Mouse (Mus musculus): ENCODE measurements around the gene Pacrg. TPM values are rescaled to one million over a fixed set of nuclear protein-coding genes. Genes with fewer than 3 reads are reported as not detected.

The Pacrg gene
- polyA plus RNA-seq, 1 experiment from 2014 or later, result 1.2 TPM

DNA sequence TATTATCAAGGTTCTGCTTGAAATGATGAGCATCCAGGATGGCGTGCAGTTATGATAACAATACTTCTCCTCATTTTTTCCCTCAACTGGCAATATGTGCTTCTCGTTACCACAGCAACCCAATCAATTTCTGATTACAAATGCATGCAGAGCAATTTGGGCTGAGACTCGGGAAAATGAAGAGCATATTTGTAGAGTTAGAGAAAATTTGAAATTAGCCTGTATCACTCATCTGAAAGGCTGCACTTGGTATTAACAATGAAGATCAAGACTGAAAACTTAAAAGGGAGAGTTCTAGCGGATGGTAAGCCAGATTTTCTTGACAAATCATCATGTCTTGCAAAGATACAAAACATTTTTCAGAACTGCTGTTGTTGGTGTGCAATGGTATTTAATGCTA lies 21.1 kb downstream of the Pacrg start:
- H3K27me3 ChIP-seq (ENCODE audit: control insufficient read depth, insufficient read depth, low read length), result no peaks in the 10 kb centered on the region
- no peak overlapping the region for H3K4me3 ChIP-seq (ENCODE audit: control insufficient read depth in 1 of 2, insufficient read depth in 1 of 2, low read depth in 1 of 2, low read length in 2 of 2)
- no peak overlapping the region for H3K4me2 ChIP-seq (ENCODE audit: low read length)
- H3K9me3 ChIP-seq (ENCODE audit: control insufficient read depth, low read length), result no peaks in the 10 kb centered on the region
- no peak overlapping the region for H3K27ac ChIP-seq (replicated peaks in 1 of 2; ENCODE audit: control insufficient read depth in 1 of 2, insufficient read depth in 1 of 2, low read depth in 2 of 2, low read length in 2 of 2)
- no peaks in the 10 kb centered on the region for H3K4me1 ChIP-seq (ENCODE audit: control insufficient read depth in 2 of 2, insufficient read depth in 2 of 2, low read length in 2 of 2)
- no peak for ATAC-seq (ENCODE audit: insufficient number of reproducible peaks, insufficient read depth, low FRiP score, low read depth)
- no peaks in the 10 kb centered on the region for H3K36me3 ChIP-seq (ENCODE audit: control insufficient read depth, insufficient read depth, low read length)
- no peak overlapping the region for H3K9ac ChIP-seq (ENCODE audit: low read length)
- WGBS, result 73% methylated on average over 4 of the region's 4 CpGs

DNA sequence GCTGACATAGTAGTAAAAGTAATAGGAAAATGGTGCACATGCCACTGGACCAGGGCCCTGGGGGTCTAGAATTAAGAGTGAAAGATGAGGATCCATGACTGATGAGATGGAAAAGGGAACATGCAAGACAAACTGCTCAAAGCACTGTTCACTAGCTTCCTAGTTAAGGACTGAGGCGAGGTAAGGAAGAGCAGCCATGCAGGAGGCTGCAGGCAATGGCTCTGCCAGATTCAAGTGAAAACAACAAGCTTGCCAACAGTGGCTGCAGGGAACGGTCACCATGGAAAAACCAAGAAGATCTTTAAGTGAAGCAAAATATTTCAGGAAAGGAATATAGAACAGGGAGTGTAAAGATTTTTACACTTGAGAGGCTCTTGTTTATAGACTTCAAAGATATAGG lies 31.5 kb downstream of the Pacrg start:
- no peak overlapping the region for H3K4me3 ChIP-seq (ENCODE audit: control insufficient read depth in 1 of 2, insufficient read depth in 1 of 2, low read depth in 1 of 2, low read length in 2 of 2)
- H3K9ac ChIP-seq (ENCODE audit: low read length), result no peak overlapping the region
- no peak overlapping the region for H3K4me2 ChIP-seq (ENCODE audit: low read length)
- ATAC-seq (ENCODE audit: insufficient number of reproducible peaks, insufficient read depth, low FRiP score, low read depth), result no peak
- no peaks in the 10 kb centered on the region for H3K4me1 ChIP-seq (ENCODE audit: control insufficient read depth in 2 of 2, insufficient read depth in 2 of 2, low read length in 2 of 2)
- H3K27ac ChIP-seq (replicated peaks in 1 of 2; ENCODE audit: control insufficient read depth in 1 of 2, insufficient read depth in 1 of 2, low read depth in 2 of 2, low read length in 2 of 2), result no peak overlapping the region
- WGBS, result 66% methylated on average over 2 of the region's 2 CpGs
- no peaks in the 10 kb centered on the region for H3K9me3 ChIP-seq (ENCODE audit: control insufficient read depth, low read length)
- H3K27me3 ChIP-seq (ENCODE audit: control insufficient read depth, insufficient read depth, low read length), result no peaks in the 10 kb centered on the region
- H3K36me3 ChIP-seq (ENCODE audit: control insufficient read depth, insufficient read depth, low read length), result no peaks in the 10 kb centered on the region

DNA sequence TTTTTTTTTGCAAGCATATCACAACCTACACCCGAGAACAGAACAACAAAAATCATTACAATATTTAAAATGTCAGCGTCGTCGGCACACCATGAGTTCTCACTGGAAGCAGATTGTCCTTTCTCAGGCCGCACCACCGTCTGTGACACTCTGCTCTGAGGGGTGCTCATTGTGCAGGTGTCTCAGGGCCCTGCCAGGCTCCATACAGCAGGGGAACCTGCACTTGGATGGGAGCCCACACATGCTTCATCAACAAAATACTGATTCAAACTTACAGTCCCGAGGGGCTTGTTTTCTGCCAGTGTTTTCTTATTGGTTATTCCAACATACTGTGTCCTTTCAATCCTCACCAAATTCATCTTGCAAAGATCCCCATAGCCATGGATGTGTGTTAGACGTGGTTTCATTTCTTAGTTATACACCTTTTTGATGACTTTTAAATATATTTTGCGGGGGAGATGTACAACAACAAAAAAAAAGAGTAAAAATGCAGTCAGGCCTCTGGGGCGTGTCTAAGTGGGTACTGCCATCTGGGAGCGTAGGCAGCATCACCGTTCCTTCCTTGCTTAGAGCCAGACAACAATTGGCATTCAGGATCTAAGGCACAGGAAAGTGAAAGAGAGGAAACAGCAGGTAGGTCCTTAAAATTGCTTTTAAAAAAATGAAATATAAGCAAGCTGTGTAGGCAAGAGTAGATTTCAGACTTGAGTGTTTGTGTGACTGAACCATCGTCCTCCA lies 32.7 kb downstream of the Pacrg start:
- Histone ChIP-seq H3K27me3 (ENCODE audit: control insufficient read depth, insufficient read depth, low read length) (no peaks in the 10 kb centered on the region), H3K27ac (replicated peaks in 1 of 2; ENCODE audit: control insufficient read depth in 1 of 2, insufficient read depth in 1 of 2, low read depth in 2 of 2, low read length in 2 of 2) (no peak overlapping the region), H3K9me3 (ENCODE audit: control insufficient read depth, low read length) (no peaks in the 10 kb centered on the region), H3K4me1 (ENCODE audit: control insufficient read depth in 2 of 2, insufficient read depth in 2 of 2, low read length in 2 of 2) (no peaks in the 10 kb centered on the region), H3K4me3 (ENCODE audit: control insufficient read depth in 1 of 2, insufficient read depth in 1 of 2, low read depth in 1 of 2, low read length in 2 of 2) (no peak overlapping the region), H3K9ac (ENCODE audit: low read length) (no peak overlapping the region), H3K36me3 (ENCODE audit: control insufficient read depth, insufficient read depth, low read length) (no peaks in the 10 kb centered on the region), H3K4me2 (ENCODE audit: low read length) (no peak overlapping the region)
- WGBS, result 87% methylated on average over 13 of the region's 13 CpGs
- ATAC-seq (ENCODE audit: insufficient number of reproducible peaks, insufficient read depth, low FRiP score, low read depth), result no peak

DNA sequence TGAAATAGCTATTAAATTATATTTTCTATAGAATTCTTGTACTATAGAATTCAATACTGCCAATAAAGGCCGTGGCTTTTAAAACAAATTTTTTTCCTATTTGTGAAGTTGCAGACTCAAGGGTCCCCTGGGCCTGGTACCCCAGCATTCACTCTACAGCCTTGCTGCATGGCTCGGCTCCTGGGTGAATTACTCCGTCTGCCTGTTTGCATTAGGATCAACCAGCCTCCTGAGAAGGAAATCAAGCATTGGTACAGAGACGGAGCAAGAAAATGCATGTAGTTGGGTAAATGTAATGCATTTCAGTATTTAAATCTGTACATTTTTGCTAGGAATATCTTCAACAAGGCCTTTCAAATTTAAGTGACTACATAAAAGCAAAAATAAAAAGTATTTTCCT lies 33.4 kb downstream of the Pacrg start:
- H3K4me3 ChIP-seq (ENCODE audit: control insufficient read depth in 1 of 2, insufficient read depth in 1 of 2, low read depth in 1 of 2, low read length in 2 of 2), result no peak overlapping the region
- no peak overlapping the region for H3K27ac ChIP-seq (replicated peaks in 1 of 2; ENCODE audit: control insufficient read depth in 1 of 2, insufficient read depth in 1 of 2, low read depth in 2 of 2, low read length in 2 of 2)
- no peaks in the 10 kb centered on the region for H3K36me3 ChIP-seq (ENCODE audit: control insufficient read depth, insufficient read depth, low read length)
- H3K9ac ChIP-seq (ENCODE audit: low read length), result no peak overlapping the region
- H3K9me3 ChIP-seq (ENCODE audit: control insufficient read depth, low read length), result no peaks in the 10 kb centered on the region
- WGBS, result 88% methylated on average over 4 of the region's 4 CpGs
- no peaks in the 10 kb centered on the region for H3K27me3 ChIP-seq (ENCODE audit: control insufficient read depth, insufficient read depth, low read length)
- H3K4me1 ChIP-seq (ENCODE audit: control insufficient read depth in 2 of 2, insufficient read depth in 2 of 2, low read length in 2 of 2), result no peaks in the 10 kb centered on the region
- no peak for ATAC-seq (ENCODE audit: insufficient number of reproducible peaks, insufficient read depth, low FRiP score, low read depth)
- H3K4me2 ChIP-seq (ENCODE audit: low read length), result no peak overlapping the region

DNA sequence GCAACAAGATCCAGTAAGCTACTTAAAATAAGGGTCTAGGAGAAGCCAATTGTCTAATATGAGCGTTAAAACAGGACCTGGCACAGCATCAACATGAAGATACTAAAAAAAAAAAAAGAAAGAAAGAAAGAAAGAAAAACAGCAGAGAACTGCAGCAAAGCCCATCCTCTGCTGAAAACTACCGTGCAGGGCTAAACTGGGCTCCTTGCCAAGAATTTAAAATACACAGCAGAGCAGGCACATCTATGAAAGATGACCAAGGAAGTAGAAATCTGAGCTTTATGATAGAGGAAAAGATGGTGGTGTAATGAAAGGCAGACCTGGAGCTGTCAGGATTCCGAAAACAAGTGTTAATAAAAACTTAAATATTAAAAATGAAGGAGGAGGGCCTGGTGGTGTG lies 48.5 kb downstream of the Pacrg start:
- peak overlapping the region in 1 of 2 experiments; percentile 27; a peak in 1 of 4 replicates for H3K27ac ChIP-seq (replicated peaks in 1 of 2; ENCODE audit: control insufficient read depth in 1 of 2, insufficient read depth in 1 of 2, low read depth in 2 of 2, low read length in 2 of 2)
- ATAC-seq (ENCODE audit: insufficient number of reproducible peaks, insufficient read depth, low FRiP score, low read depth), result no peak
- H3K9ac ChIP-seq (ENCODE audit: low read length), result no peak overlapping the region
- 23% methylated on average over 3 of the region's 3 CpGs for WGBS
- H3K9me3 ChIP-seq (ENCODE audit: control insufficient read depth, low read length), result no peaks in the 10 kb centered on the region
- H3K4me2 ChIP-seq (ENCODE audit: low read length), result peak overlapping the region; percentile 32; the same call in 1 of the 2 replicates
- no peaks in the 10 kb centered on the region for H3K36me3 ChIP-seq (ENCODE audit: control insufficient read depth, insufficient read depth, low read length)
- H3K4me1 ChIP-seq (ENCODE audit: control insufficient read depth in 2 of 2, insufficient read depth in 2 of 2, low read length in 2 of 2), result peaks cover 2 to 17% of the 10 kb centered on the region in 2 experiments; a peak in 3 of 4 replicates
- no peak overlapping the region for H3K4me3 ChIP-seq (ENCODE audit: control insufficient read depth in 1 of 2, insufficient read depth in 1 of 2, low read depth in 1 of 2, low read length in 2 of 2)
- no peaks in the 10 kb centered on the region for H3K27me3 ChIP-seq (ENCODE audit: control insufficient read depth, insufficient read depth, low read length)

DNA sequence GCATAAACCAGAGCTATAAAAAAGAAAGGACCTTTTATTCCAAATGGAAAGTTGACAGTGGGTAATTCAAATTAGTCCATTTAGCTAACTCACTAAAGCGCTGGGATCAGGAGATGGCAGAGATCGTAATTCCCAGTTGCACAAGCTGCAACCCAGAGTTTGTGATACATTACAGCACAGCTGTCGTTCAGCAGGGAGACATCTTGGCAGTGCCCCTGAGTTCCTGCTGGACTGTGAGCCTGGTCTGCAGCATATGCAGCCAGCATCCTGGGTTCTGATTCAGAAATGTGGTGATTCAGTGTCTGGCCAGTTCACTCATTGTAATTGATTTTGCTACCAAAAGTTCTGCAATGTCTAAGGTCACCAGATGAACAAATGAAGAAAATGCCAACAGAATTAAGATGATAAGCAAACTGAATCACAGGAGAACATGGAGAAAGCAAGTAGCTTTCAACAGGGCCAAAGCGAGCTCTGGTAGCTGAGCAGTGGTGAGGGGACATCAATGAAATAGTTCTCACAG lies 55.6 kb downstream of the Pacrg start:
- Histone ChIP-seq H3K4me2 (ENCODE audit: low read length) (no peak overlapping the region), H3K27me3 (ENCODE audit: control insufficient read depth, insufficient read depth, low read length) (no peaks in the 10 kb centered on the region), H3K4me1 (ENCODE audit: control insufficient read depth in 2 of 2, insufficient read depth in 2 of 2, low read length in 2 of 2) (peaks cover 0 to 5% of the 10 kb centered on the region in 2 experiments; a peak in 2 of 4 replicates), H3K36me3 (ENCODE audit: control insufficient read depth, insufficient read depth, low read length) (no peaks in the 10 kb centered on the region), H3K4me3 (ENCODE audit: control insufficient read depth in 1 of 2, insufficient read depth in 1 of 2, low read depth in 1 of 2, low read length in 2 of 2) (no peak overlapping the region), H3K9me3 (ENCODE audit: control insufficient read depth, low read length) (no peaks in the 10 kb centered on the region), H3K9ac (ENCODE audit: low read length) (no peak overlapping the region), H3K27ac (replicated peaks in 1 of 2; ENCODE audit: control insufficient read depth in 1 of 2, insufficient read depth in 1 of 2, low read depth in 2 of 2, low read length in 2 of 2) (no peak overlapping the region)
- no peak for ATAC-seq (ENCODE audit: insufficient number of reproducible peaks, insufficient read depth, low FRiP score, low read depth)
- WGBS, result 78% methylated on average over 4 of the region's 4 CpGs

DNA sequence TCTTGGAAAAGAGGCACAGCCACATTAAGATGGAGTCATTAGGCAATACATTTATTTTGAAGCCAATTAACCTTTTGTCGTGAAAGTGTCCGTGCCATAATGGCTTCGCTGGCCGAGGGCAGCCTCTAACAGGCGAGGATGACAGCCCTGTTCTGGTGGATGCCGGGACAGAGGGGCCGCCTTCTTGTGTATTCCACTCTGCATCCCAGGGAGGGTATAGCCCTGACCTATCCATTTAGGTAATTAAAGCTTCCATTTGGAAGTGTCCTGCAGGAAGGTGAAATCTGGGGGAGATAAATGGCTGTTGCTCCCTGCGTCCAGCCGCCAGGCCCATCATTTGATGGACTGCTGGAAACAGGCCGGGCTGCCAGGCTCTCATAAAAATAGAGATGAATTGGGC lies 63.6 kb downstream of the Pacrg start:
- H3K9ac ChIP-seq (ENCODE audit: low read length), result no peak overlapping the region
- no peaks in the 10 kb centered on the region for H3K4me1 ChIP-seq (ENCODE audit: control insufficient read depth in 2 of 2, insufficient read depth in 2 of 2, low read length in 2 of 2)
- no peaks in the 10 kb centered on the region for H3K36me3 ChIP-seq (ENCODE audit: control insufficient read depth, insufficient read depth, low read length)
- H3K27me3 ChIP-seq (ENCODE audit: control insufficient read depth, insufficient read depth, low read length), result no peaks in the 10 kb centered on the region
- 51% methylated on average over 10 of the region's 10 CpGs for WGBS
- H3K9me3 ChIP-seq (ENCODE audit: control insufficient read depth, low read length), result no peaks in the 10 kb centered on the region
- no peak for ATAC-seq (ENCODE audit: insufficient number of reproducible peaks, insufficient read depth, low FRiP score, low read depth)
- H3K27ac ChIP-seq (replicated peaks in 1 of 2; ENCODE audit: control insufficient read depth in 1 of 2, insufficient read depth in 1 of 2, low read depth in 2 of 2, low read length in 2 of 2), result no peak overlapping the region
- no peak overlapping the region for H3K4me2 ChIP-seq (ENCODE audit: low read length)
- H3K4me3 ChIP-seq (ENCODE audit: control insufficient read depth in 1 of 2, insufficient read depth in 1 of 2, low read depth in 1 of 2, low read length in 2 of 2), result no peak overlapping the region

DNA sequence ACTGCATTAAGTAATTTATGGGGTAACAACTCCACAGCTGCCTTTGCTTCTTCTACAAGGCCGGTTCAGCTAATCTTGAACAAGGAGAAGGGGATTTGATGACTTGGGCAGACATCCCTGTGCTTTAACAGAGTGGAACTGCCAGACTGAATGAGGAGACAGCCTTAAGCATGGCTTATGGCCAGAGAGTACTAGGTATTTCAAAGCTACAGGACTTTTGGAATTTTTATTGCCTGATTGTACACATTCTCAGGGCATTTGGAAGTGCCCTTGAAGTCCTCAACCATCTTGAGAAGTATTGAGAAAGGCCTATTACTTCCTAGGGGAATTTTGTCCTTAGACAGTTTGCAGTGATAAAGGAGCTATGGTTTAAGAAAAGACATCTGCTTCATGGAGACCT lies 65.6 kb downstream of the Pacrg start:
- no peak overlapping the region for H3K27ac ChIP-seq (replicated peaks in 1 of 2; ENCODE audit: control insufficient read depth in 1 of 2, insufficient read depth in 1 of 2, low read depth in 2 of 2, low read length in 2 of 2)
- no peaks in the 10 kb centered on the region for H3K36me3 ChIP-seq (ENCODE audit: control insufficient read depth, insufficient read depth, low read length)
- no peak overlapping the region for H3K4me3 ChIP-seq (ENCODE audit: control insufficient read depth in 1 of 2, insufficient read depth in 1 of 2, low read depth in 1 of 2, low read length in 2 of 2)
- H3K9me3 ChIP-seq (ENCODE audit: control insufficient read depth, low read length), result no peaks in the 10 kb centered on the region
- H3K27me3 ChIP-seq (ENCODE audit: control insufficient read depth, insufficient read depth, low read length), result no peaks in the 10 kb centered on the region
- 58% methylated on average over 1 of the region's 1 CpGs for WGBS
- no peak for ATAC-seq (ENCODE audit: insufficient number of reproducible peaks, insufficient read depth, low FRiP score, low read depth)
- H3K4me1 ChIP-seq (ENCODE audit: control insufficient read depth in 2 of 2, insufficient read depth in 2 of 2, low read length in 2 of 2), result no peaks in the 10 kb centered on the region
- no peak overlapping the region for H3K4me2 ChIP-seq (ENCODE audit: low read length)
- H3K9ac ChIP-seq (ENCODE audit: low read length), result no peak overlapping the region

Measured in heart, embryonic 14.5 days (tissue).